Mouse (Mus musculus): ENCODE measurements around the gene Clstn2. TPM values are rescaled to one million over a fixed set of nuclear protein-coding genes. Genes with fewer than 3 reads are reported as not detected.

The Clstn2 gene
- total and polyA plus RNA-seq, 3 experiments, result not detected

DNA sequence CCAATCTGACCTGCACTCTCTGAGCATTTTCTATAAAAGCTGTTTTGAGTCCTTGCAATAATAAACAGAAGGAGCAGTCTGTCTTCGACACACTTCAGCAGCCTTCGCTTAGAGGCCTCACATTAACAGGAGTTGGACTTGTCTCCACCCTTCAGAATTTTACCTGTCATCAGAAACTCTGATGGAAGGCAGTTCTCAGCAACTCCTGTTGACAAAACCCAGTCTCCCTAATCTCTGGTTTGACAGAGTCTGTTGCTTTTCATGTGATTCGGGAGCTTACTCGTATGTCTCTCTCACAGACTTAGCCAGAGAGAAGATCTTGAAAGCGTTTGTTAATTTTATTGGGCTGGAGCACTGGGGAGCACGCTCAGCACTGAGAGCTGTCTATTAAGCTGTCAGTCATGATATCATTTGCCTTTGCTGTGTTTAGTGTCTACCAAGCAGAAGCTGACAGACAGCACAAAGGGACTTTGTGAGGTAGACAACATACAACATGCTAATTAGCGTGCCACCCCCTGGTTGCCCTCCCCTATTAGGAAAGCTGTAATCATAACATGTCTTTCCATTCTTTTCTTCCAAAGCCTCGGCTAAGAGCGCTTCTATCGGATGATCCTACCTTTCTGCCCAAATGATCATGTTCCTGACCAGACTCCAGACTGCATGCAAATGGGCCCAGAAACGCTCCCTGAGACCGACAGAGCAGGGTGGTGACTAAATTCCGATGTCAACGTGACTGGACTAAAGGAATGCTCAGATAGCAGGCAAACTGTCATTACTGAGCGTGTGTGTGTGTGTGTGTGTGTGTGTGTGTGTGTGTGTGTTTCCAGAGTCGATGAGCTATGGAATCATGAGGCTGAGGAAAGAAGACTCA, 206.7 kb downstream of the Clstn2 start:
- in situ Hi-C loops (cut with MboI; ENCODE audit: low pct_ligation_motif_present, low pct_unique_long_range_greater_than_20kb, low sequenced_read_pairs), result no loop called here

DNA sequence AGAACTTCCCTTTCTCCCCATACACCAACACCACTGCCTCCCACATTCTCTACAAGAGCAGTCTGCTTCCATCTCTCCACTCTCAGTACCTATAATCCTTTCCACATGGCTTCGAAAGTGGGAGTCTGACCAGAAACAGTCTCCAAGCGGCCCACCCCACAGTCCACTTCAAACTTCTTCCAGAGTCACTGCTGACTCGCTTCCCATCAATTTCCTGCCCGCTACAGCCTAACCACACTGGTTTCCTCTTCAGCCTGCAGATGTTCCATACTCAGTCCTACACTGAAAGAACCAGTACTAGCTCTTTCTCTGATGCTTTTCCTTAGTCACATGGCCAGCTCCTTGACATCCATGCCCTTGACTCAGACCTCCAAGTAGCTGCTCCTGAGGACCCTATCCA, 215.9 kb downstream of the Clstn2 start:
- H3K27ac ChIP-seq (ENCODE audit: insufficient read depth, low read depth), result no peak overlapping the region
- no peaks in the 10 kb centered on the region for H3K79me2 ChIP-seq (replicated peaks; ENCODE audit: control insufficient read depth, extremely low read depth, insufficient read depth, poor library complexity, severe bottlenecking)
- no peak overlapping the region for H3K4me2 ChIP-seq (ENCODE audit: insufficient read depth, low read depth, poor library complexity, severe bottlenecking)
- H3K4me1 ChIP-seq (ENCODE audit: control insufficient read depth in 1 of 2, insufficient read depth in 2 of 2), result no peaks in the 10 kb centered on the region
- H3K27me3 ChIP-seq (replicated peaks), result no peaks in the 10 kb centered on the region
- in situ Hi-C loops (cut with MboI; ENCODE audit: low pct_ligation_motif_present, low pct_unique_long_range_greater_than_20kb, low sequenced_read_pairs) (no loop called here), dilution Hi-C loops (cut with MboI; ENCODE audit: extremely low pct_ligation_motif_present, extremely low pct_unique_long_range_greater_than_20kb, low sequenced_read_pairs) (no loop called here)
- no peak overlapping the region for H3K9ac ChIP-seq (ENCODE audit: insufficient read depth, low read depth)
- TF ChIP-seq JUND (conservative IDR thresholded peaks at IDR 0.05; ENCODE audit: low read depth, low read length) (no peak), PAX5 (IDR thresholded peaks at IDR 0.05; ENCODE audit: low read length) (no peak), IRF4 (IDR thresholded peaks at IDR 0.05; ENCODE audit: low read depth, low read length) (no peak), JUN (IDR thresholded peaks at IDR 0.05; ENCODE audit: insufficient read depth, low read depth, low read length) (no peak), NELFE (IDR thresholded peaks at IDR 0.05; ENCODE audit: low read depth, low read length) (no peak), GABPA (IDR thresholded peaks at IDR 0.05; ENCODE audit: insufficient replicate concordance, low read depth, low read length) (no peak), ZMIZ1 (IDR thresholded peaks at IDR 0.05; ENCODE audit: low read depth, low read length) (no peak), TBP (conservative IDR thresholded peaks at IDR 0.05; ENCODE audit: low read depth, low read length) (no peak), ZC3H11A (IDR thresholded peaks at IDR 0.05; ENCODE audit: low read depth, low read length) (no peak)
- no peak for DNase-seq (ENCODE audit: extremely low read depth)
- no peak overlapping the region for H3K4me3 ChIP-seq (replicated peaks in 1 of 3; ENCODE audit: low read depth in 2 of 3, low read length in 2 of 3, poor library complexity in 1 of 3)
- H3K9me3 ChIP-seq (replicated peaks; ENCODE audit: low read length), result peaks cover 67% of the 10 kb centered on the region
- H3K36me3 ChIP-seq (replicated peaks in 1 of 2; ENCODE audit: control insufficient read depth in 1 of 2, insufficient read depth in 1 of 2, low read length in 1 of 2), result no peaks in the 10 kb centered on the region

More for the DNA sequence above, 206.7 kb downstream of the Clstn2 start:
- H3K9me3 ChIP-seq (replicated peaks; ENCODE audit: low read length), result peaks cover 95% of the 10 kb centered on the region
- dilution Hi-C loops (cut with MboI; ENCODE audit: extremely low pct_ligation_motif_present, extremely low pct_unique_long_range_greater_than_20kb, low sequenced_read_pairs), result no loop called here
- no peak overlapping the region for H3K4me3 ChIP-seq (replicated peaks in 1 of 3; ENCODE audit: low read depth in 2 of 3, low read length in 2 of 3, poor library complexity in 1 of 3)
- H3K4me2 ChIP-seq (ENCODE audit: insufficient read depth, low read depth, poor library complexity, severe bottlenecking), result no peak overlapping the region
- no peak overlapping the region for H3K9ac ChIP-seq (ENCODE audit: insufficient read depth, low read depth)
- H3K36me3 ChIP-seq (replicated peaks in 1 of 2; ENCODE audit: control insufficient read depth in 1 of 2, insufficient read depth in 1 of 2, low read length in 1 of 2), result no peaks in the 10 kb centered on the region
- H3K4me1 ChIP-seq (ENCODE audit: control insufficient read depth in 1 of 2, insufficient read depth in 2 of 2), result no peaks in the 10 kb centered on the region
- no peak for DNase-seq (ENCODE audit: extremely low read depth)
- no peak overlapping the region for H3K27ac ChIP-seq (ENCODE audit: insufficient read depth, low read depth)
- no peaks in the 10 kb centered on the region for H3K79me2 ChIP-seq (replicated peaks; ENCODE audit: control insufficient read depth, extremely low read depth, insufficient read depth, poor library complexity, severe bottlenecking)
- no peak for TF ChIP-seq UBTF (IDR thresholded peaks at IDR 0.05; ENCODE audit: low read depth, low read length)
- no peak for TF ChIP-seq POLR2AphosphoS2 (IDR thresholded peaks at IDR 0.05; ENCODE audit: low read depth, low read length)
- TF ChIP-seq IRF4 (IDR thresholded peaks at IDR 0.05; ENCODE audit: low read depth, low read length), result no peak
- no peak for TF ChIP-seq NELFE (IDR thresholded peaks at IDR 0.05; ENCODE audit: low read depth, low read length)
- H3K27me3 ChIP-seq (replicated peaks), result no peaks in the 10 kb centered on the region

All from CH12.LX (cell line).